Mouse (Mus musculus) brain, embryonic 14.5 days (tissue): ENCODE measurements around the gene Pcp4l1. TPM values are rescaled to one million over a fixed set of nuclear protein-coding genes. Genes with fewer than 3 reads are reported as not detected.
A peak's percentile ranks its signal among the peaks of the same experiment; 100 is the strongest.
"Not testable (repeated sequence)": the region's sequence is repeated elsewhere in the genome, so short reads cannot be mapped to it uniquely, and the experiment has no call there.

Experiments used
- DNase-seq: peaks from one replicate; pipeline ENCODE4 v3.0.0-alpha.2; 2011; ENCODE audit warnings: low read depth
- CTCF ChIP-seq: fragments of 200-500 bp; IDR thresholded peaks from 2 replicates; pipeline ENCODE4 v1.5.1; 2012; ENCODE audit warnings: inconsistent platforms, mild to moderate bottlenecking, moderate library complexity, borderline replicate concordance; ENCODE audit not compliant: insufficient read depth, insufficient read length; ENCODE audit errors: extremely low read depth
- POLR2A ChIP-seq: fragments of 200-500 bp; IDR thresholded peaks from 2 replicates; pipeline ENCODE4 v1.6.1; 2012; ENCODE audit warnings: mild to moderate bottlenecking, inconsistent platforms, borderline replicate concordance; ENCODE audit not compliant: poor library complexity, insufficient read depth, insufficient read length, severe bottlenecking; ENCODE audit errors: extremely low read depth
- polyA plus RNA-seq: library from polyadenylated mRNA; depleted of rRNA; stranded (reverse); fragments of >200 nt; gene quantifications from 2 replicates; pipeline ENCODE4 v1.2.3, GENCODE M21; 2012; rRNA removed

Gene Pcp4l1
- 10.0 and 22.6 TPM in 2 replicates for polyA plus RNA-seq

DNA sequence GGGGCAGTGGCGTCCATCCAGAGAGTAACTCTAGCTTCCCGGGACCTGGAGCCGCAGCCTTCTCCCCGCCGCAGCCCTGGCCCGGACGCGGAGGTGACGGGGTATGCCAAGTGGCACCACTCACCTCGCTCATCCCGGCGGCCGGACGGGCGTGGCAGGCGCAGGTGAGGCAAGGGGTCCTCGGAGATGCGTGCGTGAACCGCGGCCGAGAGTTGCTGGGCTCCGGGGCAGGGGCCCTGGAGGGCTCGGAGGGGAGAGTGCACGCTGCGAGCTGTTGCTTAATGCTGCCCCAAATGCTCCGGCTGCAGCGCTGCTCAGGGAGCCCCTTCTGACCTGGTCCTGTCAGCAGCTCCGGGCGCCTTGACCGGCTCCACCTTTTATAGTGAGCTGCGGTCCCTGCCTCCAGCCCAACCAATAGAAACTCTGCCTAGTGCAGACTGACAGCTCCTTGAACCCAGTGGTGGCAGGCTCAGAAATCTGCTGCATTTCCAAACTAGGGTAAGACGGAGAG is at the start of gene Pcp4l1:
TSS of gene Pcp4l1 (minus strand) at position 382 of the 511 bp plus-strand sequence.
- DNase-seq = peak; percentile 84
- TF ChIP-seq CTCF (no peak), POLR2A (no peak)

DNA sequence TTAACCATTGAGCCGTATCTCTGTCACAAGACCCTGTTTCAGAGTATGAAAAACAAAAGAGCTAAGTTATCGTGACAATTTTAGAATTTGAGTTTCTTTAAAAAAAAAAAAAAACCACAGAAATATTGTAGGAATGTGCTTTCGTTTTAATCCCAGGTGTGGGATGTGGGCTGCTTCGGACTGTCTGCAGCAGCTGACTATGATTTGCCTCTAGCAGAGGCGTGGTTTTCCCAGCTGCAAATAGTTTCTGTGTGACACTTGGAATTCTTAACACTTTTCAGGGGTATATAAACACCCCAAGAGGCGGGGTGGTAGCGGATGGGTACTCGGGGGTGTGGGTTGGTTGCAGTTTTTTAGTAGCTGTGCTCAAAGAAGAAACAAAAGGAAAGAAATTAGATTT is 49.3 kb upstream of the Pcp4l1 start:
- TF ChIP-seq CTCF (no peak), POLR2A (no peak)
- DNase-seq = no peak

DNA sequence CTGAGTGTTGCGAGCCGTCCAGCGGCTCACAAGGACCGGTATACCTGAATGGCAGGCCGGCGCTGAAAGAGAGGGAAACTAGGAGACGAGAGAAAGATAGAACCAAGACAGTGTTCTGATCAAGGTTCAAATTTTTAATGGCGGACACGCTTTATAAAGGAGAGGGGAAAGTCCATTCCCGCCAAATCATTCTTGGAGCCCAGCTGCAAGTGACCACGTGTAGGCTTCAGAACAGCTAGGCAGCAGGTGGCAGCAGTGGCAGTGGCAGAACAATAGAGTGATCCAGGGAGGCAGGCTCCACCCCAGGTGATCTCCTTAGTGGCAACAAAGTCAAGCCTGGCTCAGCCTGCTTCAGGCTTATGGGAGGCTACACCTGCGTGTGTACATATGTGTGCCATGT is 45.9 kb upstream of the Pcp4l1 start:
- DNase-seq = not testable (repeated sequence)

DNA sequence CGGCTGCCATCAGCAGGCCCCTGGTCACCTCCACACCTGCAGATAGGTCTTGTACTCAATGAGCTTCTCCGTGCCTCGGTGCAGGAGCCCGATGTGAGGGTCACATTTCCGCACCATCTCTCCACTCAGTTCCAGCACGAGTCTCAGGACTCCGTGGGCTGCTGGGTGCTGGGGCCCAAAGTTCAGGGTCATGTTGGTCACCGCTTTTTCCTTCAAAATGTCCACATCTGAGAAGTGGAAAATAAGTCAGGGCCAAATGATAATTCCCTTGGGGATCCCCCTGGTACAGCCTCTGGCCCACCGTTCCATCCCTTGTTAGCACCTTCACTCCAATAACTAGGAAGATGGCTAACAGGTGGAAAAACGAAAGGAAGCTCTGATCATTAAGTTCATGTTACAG is 44.8 kb upstream of the Pcp4l1 start:
- no peak for DNase-seq
- TF ChIP-seq POLR2A (no peak), CTCF (no peak)

DNA sequence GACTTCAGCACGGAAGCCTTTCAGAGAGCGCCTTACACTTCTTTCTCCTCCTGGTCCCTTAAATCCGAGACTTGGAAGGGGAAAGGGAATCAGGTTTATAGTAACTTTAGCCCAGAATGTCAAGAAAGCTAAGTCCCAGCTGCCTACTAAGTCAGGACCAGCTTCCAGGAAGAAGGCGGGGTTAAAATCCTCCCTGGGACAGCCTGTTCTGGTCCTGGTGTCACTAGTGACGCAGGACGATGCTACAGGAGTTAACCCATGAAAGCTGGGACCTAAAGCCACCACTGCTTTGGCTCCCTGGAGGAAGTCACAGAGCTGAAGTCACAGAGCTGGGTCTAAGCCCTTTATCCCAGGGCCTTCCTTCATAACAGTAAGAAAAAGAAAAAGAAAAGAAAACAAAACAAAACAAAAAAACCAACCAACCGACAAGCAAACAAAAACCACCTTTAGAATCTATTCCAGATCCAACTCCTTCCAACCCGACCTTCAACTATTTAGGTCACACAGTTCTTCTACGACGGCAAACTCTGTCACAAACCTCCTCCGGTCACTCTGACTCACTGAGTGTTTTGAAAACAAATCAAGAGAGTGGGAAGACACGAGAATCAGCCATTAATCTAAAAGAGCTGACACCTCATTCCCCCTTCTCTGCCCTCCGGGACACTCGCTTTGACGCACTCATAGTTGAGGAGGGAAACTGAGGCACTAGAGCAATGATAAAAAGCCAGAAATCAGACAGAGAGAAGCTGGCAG is 44.1 kb upstream of the Pcp4l1 start:
- no peak for TF ChIP-seq POLR2A
- no peak for TF ChIP-seq CTCF
- DNase-seq = no peak

DNA sequence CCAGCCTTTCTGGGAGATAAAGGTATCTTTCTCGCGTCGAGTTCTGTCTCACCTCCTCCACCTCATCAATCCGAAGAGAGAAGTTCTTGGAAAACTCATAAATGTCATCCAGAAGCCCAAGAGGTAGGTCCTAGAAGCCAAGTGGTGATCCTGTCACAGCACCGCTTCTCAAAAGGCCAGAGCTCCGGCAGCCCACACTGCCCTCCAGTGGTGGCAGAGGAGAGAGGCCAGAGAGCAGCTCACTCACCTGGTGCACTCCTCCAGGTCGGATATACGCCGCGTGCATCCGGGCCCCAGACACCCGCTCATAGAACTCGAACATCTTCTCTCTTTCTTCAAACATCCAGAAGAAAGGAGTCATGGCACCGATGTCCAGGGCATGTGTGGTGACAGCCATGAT is 42.4 kb upstream of the Pcp4l1 start:
- TF ChIP-seq CTCF (peak; percentile 84), POLR2A (no peak)
- DNase-seq = peak; percentile 45

DNA sequence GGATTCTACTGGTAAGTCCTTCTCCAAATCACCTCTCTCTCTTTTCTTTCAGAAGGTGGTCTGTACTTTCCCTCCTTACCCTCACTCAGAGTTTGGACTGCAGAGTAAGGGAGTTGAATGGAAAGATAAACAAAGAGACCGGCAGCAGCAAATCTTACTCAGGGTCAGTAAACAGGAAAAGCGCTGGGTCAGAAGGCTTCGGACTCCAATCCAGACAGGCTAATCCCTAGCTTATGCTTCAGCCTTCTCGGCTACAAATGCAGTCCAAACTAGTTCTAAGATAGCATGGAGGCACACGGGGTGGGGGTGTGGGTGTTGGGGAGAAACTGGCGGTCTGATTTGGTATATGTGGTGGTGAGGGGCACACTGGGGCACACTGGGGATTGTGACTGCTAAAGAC is 41.4 kb upstream of the Pcp4l1 start:
- TF ChIP-seq POLR2A (no peak), CTCF (no peak)
- no peak for DNase-seq

DNA sequence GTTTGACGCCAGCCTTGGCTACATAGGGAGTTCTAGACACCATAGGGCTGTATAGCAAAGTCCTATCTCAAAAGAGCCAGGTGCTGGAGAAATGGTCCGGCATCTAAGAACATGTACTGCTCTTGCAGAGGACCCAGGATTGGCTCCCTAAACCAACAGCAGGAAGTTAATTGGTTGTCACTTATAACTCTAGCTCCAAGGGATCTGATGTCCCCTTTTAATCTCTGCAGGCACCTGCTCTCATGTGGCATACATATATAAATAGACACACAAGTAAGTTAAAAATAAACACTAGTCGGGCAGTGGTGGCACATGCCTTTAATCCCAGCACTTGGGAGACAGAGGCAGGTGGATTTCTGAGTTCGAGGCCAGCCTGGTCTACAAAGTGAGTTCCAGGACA is 39.7 kb upstream of the Pcp4l1 start:
- no peak for TF ChIP-seq CTCF
- no peak for TF ChIP-seq POLR2A
- DNase-seq = no peak

DNA sequence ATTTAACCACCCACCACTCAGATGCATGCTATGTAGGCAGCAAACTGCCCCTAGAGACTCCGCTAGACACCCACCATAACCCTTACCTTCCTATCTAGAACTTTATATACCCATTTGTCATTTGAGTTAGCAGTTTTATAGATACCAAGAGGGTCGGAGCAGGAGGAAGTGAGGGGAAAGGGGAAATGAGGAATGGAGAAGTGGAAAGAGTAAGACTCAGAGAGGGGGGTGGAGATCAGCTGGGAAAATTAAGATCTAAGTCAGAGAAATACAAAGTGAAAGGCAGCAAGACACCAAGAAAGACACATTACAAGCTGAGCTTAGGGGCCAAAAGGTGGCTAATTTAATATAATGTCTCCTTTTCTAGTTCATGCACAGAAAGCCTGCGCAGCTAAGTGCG is 38.5 kb upstream of the Pcp4l1 start:
- TF ChIP-seq POLR2A = no peak
- DNase-seq = no peak

DNA sequence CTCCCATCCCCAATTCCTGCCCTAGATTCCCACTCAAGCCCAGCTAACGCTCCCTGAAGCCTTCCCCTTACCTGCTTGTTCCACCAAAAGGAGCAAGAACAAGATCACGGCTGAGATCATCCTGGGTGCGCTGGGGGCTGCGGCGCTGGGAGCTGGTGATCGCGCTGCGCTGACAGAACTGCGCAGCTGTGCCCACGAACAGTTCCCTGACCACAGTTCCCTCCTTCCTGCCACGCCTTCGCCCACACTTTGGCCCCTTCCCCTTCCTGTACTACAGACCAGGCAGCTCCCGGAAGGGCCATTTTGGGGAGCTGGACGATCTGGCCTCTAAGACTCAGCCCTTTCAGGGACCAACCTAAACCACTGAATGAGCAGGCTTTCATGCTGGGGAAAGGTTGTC is 38.1 kb upstream of the Pcp4l1 start, which contains the start of gene Fcer1g:
TSS of gene Fcer1g (minus strand) at position 240 of the 400 bp plus-strand sequence.
- no peak for DNase-seq
- TF ChIP-seq CTCF = no peak
- TF ChIP-seq POLR2A = no peak

DNA sequence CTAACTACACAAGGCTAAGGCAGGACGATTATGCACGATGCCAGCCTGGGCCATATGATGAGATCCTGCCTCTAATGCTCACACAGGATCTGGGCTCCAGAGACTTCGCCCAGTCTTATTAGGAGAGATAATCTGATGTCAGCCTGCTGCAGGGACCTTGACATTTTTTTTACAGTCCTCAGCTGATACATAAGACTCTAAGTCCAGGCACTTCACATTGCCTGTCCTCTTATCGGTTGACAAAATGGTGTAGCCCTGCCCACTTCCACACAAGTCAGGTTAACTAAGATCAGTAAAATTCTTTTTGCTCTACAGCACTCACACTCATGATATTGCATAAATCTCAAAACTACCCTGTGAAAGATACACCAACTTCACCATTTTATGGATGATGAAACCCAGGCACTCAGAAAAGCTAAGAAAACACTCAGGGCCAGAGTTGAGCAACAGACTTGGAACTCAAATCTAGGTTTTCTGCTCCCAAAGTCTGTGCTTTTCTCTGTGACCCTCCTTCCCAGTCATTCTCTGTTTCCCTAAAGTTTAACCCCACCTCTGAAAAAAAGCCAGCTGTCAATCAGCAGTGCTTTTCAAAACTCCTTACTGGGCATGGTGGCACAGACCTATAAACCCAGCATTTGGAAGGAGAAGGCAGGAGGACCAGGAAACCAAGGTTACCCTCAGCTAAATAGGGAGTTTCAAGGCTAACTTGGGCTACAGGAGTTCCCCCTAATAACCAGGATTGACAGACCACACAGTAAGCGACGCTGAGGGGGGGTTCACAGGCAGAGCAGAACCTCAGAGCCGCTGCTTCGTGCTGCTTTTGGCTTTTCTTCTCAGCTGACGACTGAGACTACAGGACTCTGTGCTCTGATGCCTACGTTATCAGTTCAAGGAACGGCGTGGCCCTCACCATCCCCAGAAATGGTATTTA is 37.0 kb upstream of the Pcp4l1 start:
- DNase-seq = no peak
- no peak for TF ChIP-seq CTCF
- no peak for TF ChIP-seq POLR2A
